Mouse (Mus musculus): ENCODE results near the gene Sun2.

Sun2 gene

GRCm38 (mm10) chr15:79725190-79725789 lies 17.0 kb downstream of the Sun2 start:
- no peak for DNase-seq (ENCODE audit: low spot score in 2 of 2)

GRCm38 (mm10) chr15:79723439-79723838 lies 18.9 kb downstream of the Sun2 start:
- DNase-seq (ENCODE audit: low spot score in 2 of 2), result peak; percentile 64 to 70

GRCm38 (mm10) chr15:79720796-79721195 lies 21.5 kb downstream of the Sun2 start:
- no peak for DNase-seq (ENCODE audit: low spot score in 2 of 2)

GRCm38 (mm10) chr15:79720267-79720666 lies 22.1 kb downstream of the Sun2 start:
- DNase-seq (ENCODE audit: low spot score in 2 of 2), result no peak

- no peak for DNase-seq (ENCODE audit: low spot score in 2 of 2)
Measured at GRCm38 (mm10) chr15:79716710-79717109, 25.6 kb downstream of the Sun2 start.

- DNase-seq (ENCODE audit: low spot score in 2 of 2), result no peak
Measured at GRCm38 (mm10) chr15:79715646-79716045, 26.7 kb downstream of the Sun2 start.

GRCm38 (mm10) chr15:79708229-79708822 lies 34.0 kb downstream of the Sun2 start:
- no peak for DNase-seq (ENCODE audit: low spot score in 2 of 2)

GRCm38 (mm10) chr15:79706603-79707214 lies 35.6 kb downstream of the Sun2 start:
- no peak for DNase-seq (ENCODE audit: low spot score in 2 of 2)

GRCm38 (mm10) chr15:79697558-79698187 lies 44.7 kb downstream of the Sun2 start:
- no peak for DNase-seq (ENCODE audit: low spot score in 2 of 2)

GRCm38 (mm10) chr15:79697011-79697410 lies 45.3 kb downstream of the Sun2 start:
- no peak for DNase-seq (ENCODE audit: low spot score in 2 of 2)

GRCm38 (mm10) chr15:79696508-79696907 lies 45.8 kb downstream of the Sun2 start:
- no peak for DNase-seq (ENCODE audit: low spot score in 2 of 2)

- peak in 1 of 2 experiments; percentile 26 for DNase-seq (ENCODE audit: low spot score in 2 of 2)
Measured at GRCm38 (mm10) chr15:79695516-79695915, 46.8 kb downstream of the Sun2 start.

- DNase-seq (ENCODE audit: low spot score in 2 of 2), result peak in 1 of 2 experiments; percentile 26
Measured at GRCm38 (mm10) chr15:79694512-79694911, 47.8 kb downstream of the Sun2 start.

GRCm38 (mm10) chr15:79693740-79694139 lies 48.6 kb downstream of the Sun2 start:
- DNase-seq (ENCODE audit: low spot score in 2 of 2), result peak; percentile 65 to 68

GRCm38 (mm10) chr15:79692334-79692733 lies 50.0 kb downstream of the Sun2 start:
- DNase-seq (ENCODE audit: low spot score in 2 of 2), result no peak

- DNase-seq (ENCODE audit: low spot score in 2 of 2), result no peak
Measured at GRCm38 (mm10) chr15:79691023-79691508, 51.3 kb downstream of the Sun2 start.

GRCm38 (mm10) chr15:79690426-79691022 lies 51.8 kb downstream of the Sun2 start, which contains the start of gene Gtpbp1:
Gtpbp1 (plus strand) TSS chr15:79690845.
- DNase-seq (ENCODE audit: low spot score in 2 of 2), result peak; percentile 94 to 96

GRCm38 (mm10) chr15:79689662-79690425 lies 52.5 kb downstream of the Sun2 start:
- DNase-seq (ENCODE audit: low spot score in 2 of 2), result no peak

- no peak for DNase-seq (ENCODE audit: low spot score in 2 of 2)
Measured at GRCm38 (mm10) chr15:79688268-79688956, 53.9 kb downstream of the Sun2 start.

- peak; percentile 97 to 98 for DNase-seq (ENCODE audit: low spot score in 2 of 2)
Measured at GRCm38 (mm10) chr15:79687646-79688267, 54.6 kb downstream of the Sun2 start, which contains the start of gene Josd1. Josd1 (minus strand) TSS chr15:79687919.

All from natural killer cell, adult 2 months (primary cell).